Mouse (Mus musculus) T-cell, adult 2 months (primary cell): ENCODE results near the gene Rpa1.
"Not testable (repeated sequence)": the region's sequence is repeated elsewhere in the genome, so short reads cannot be mapped to it uniquely, and the experiment has no call there.

Source experiments
- DNase-seq: peaks from one replicate; pipeline ENCODE4 v3.0.0; 2022; ENCODE audit warnings: low spot score

The Rpa1 gene

DNA sequence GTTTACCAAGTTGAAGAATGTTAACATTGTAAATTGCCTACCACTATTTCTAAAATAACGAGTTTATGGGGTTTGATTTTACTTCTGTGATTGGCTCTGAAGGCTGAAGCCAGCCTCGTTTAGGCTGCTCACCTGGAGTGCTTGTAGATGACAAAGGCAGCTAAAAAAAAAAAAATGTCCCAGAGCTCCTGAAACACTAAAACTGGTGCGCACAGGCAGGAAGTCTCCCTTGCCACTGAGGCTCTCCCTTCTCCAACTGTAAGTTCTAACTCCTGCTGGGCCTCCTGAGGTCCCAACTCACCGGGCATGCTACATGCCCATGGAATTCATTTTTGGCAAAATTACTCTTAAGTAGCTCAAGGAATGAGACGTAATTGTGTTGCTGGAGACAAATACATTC lies 28.9 kb downstream of the Rpa1 start:
- no peak for DNase-seq

- DNase-seq = peak; percentile 81
These were observed 29.5 kb downstream of the Rpa1 start for GRCm38 (mm10) chr11:75318351-75319221.

- DNase-seq = no peak
These were observed 34.3 kb downstream of the Rpa1 start for GRCm38 (mm10) chr11:75313834-75314233.

GRCm38 (mm10) chr11:75311751-75312150 lies 36.4 kb downstream of the Rpa1 start:
- DNase-seq = no peak

GRCm38 (mm10) chr11:75310813-75311212 lies 37.3 kb downstream of the Rpa1 start:
- DNase-seq = no peak

DNA sequence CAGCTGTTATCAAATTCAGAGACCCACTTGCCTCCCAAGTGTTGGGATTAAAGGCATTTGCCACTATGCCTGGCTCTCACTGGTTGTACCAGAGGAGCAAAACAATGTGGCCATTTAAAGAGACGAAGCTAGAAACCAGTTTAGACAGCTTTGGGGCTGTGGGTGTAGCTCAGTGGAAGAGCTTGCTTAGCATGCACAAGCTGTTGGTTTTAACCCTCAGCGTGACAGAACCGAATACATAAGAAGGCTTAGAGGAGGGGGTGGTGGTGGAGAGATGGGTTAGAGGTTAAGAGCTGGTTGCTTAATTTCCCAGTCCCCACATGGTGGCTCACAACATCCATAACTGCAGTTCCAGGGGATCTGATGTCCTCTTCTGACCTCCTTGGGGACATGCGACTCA lies 39.5 kb downstream of the Rpa1 start:
- DNase-seq = no peak

DNA sequence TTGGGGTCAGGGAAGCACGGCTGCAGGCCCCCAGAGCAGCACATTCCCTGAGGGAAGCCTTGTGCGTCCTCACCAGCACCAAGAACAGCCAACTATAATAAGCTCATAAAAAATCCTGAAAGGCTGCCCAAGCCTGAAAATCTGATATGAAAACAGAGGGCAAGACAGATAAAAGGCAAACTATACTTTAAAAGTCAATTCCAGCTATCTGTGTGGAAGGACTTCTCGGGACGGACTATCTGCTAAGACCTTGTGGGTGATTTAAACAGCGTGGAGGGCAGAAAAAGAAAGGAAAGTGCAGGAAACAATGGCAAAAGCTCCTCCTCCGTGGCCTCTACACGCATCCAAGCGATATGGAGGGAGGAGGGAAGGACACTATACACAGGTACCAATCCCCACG lies 43.3 kb downstream of the Rpa1 start:
- DNase-seq = no peak

DNA sequence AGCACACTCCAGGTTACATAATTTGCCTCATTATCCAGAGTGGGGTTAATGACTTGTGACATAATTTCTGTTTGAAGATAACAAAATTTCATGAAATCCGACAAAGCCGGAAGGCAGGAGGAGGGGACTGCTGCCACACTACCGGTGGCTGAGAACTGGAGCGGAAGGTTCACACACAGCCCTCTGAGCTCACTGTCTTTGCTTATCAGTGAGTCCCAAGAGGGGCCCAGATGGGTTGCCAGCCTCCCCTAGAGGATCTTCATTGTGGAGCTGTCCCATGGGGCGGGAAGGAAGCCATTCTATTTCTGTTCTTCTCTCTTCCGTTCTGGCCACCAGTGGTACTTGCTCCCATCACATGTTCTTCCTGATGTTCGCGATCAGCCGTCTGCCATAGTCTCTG lies 47.2 kb downstream of the Rpa1 start:
- DNase-seq = no peak

- DNase-seq = no peak
These were observed 48.3 kb downstream of the Rpa1 start for GRCm38 (mm10) chr11:75299786-75300185.

DNA sequence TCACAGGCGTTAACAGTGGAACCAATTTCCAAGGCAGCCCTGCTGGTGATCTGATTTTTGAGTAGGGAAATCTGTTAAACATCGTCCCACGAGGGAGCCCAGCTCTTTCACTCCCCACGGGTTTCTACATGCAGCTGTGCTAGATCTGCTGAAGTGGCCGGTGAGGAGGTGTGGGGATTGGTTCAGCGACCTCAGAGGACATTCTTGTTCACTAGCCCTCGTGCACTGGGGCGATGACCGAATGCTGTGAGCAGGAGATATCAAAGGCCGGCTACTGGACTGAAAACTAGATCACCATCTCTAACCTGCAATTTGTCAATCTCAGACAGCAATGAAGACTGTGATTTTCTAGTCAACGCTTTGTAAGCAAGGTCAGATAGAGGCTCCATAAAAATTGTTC lies 49.6 kb downstream of the Rpa1 start:
- no peak for DNase-seq

DNA sequence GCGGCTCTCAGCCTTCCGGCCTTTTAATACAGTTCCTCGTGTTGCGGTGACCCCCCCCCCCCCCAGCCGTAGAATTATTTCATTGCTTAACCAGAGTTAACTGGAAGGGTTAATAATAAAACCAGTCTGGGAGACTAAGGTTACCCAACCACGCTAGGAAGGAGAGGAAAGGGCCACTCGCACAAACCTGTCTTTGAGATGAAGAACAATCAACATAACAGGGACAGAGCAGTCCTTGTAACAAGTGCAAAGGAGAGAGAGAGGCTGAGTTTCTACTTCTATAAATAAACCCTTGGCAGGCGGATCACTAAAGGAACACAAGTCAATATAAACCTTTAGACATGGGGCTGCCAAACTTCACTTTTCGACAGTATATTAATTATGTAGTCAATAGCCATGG lies 50.5 kb downstream of the Rpa1 start:
- DNase-seq = no peak

DNA sequence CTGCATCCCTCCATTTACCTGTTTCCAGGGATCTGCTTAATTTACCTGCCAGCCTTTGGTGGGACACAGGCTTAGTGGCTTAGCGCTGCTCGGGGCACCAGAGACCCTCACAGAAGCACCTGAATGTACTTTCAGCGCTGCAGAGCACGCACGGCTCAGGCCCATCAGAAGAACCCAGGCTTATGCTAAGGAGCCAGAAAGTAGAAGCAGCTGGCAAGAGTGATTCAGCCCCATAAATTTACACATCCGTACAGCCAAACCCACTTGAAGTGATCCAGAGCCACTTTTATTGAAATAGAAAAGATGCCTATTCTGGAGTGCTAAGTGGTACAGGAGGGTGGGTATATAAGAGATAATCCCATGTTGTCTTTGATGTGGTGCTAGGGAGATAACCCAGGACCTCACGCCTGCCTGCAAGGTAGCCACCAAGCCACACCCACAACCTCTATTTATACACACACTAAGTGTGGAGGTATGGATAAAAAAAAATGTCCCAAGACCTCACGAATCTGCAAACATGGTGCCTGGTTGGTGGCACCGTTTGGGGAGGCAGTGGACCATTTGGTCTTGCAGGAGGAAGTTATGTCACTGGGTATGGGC lies 51.6 kb downstream of the Rpa1 start:
- DNase-seq = no peak

DNA sequence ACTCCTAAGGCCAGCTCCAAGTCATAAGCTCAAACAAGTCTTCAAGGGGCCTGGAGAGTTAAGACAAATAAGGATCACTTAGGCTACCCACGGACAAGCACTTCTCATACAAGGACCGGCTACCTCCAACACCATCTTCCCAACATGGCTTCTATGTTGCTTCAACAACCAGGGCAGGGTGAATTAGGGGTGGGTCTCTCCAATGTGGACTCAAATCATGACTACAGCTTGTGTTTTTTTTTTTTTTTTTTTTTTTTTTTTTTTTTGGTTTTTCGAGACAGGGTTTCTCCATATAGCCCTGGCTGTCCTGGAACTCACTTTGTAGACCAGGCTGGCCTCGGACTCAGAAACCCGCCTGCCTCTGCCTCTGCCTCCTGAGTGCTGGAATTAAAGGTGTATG lies 52.6 kb downstream of the Rpa1 start:
- DNase-seq = not testable (repeated sequence)

DNA sequence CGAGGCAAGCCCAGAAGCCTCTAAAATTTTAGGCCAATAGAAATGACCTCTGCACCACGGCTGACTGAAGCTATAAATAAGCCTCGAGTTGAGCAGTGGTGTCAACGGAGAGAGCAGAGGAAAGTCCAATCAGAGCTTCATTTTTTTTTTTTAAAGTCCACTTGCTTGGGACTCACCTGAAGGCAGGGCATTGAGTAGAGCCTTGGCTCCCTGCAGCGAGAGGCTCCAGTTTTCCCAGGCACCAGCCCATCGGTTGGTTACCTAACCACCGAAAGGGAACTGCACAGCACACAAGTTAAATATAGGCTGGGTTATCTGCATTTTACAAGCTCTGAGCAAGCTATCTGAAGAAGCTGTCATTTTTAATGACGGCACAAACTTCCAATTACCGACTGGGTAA lies 53.3 kb downstream of the Rpa1 start:
- no peak for DNase-seq

GRCm38 (mm10) chr11:75293852-75294361 lies 54.2 kb downstream of the Rpa1 start:
- no peak for DNase-seq

DNA sequence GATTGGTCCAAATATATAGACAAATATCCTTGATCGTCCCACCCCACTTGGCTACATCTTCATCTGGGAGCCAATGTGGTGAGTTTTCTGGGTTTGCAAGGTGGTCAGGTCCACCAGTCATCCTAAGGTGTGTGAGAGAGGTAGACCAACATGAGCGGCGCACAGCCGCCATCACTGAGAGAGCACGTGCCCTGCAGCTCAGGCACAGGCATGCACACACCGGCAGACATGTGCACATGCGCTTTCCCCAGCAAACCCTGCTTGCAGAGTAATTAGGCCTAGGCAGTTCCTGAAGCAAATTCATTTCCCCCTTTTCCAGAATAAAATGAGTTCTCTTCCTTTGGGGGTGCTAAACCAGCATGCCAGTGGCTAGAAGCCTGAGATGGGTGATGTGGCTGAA lies 55.8 kb downstream of the Rpa1 start:
- no peak for DNase-seq

DNA sequence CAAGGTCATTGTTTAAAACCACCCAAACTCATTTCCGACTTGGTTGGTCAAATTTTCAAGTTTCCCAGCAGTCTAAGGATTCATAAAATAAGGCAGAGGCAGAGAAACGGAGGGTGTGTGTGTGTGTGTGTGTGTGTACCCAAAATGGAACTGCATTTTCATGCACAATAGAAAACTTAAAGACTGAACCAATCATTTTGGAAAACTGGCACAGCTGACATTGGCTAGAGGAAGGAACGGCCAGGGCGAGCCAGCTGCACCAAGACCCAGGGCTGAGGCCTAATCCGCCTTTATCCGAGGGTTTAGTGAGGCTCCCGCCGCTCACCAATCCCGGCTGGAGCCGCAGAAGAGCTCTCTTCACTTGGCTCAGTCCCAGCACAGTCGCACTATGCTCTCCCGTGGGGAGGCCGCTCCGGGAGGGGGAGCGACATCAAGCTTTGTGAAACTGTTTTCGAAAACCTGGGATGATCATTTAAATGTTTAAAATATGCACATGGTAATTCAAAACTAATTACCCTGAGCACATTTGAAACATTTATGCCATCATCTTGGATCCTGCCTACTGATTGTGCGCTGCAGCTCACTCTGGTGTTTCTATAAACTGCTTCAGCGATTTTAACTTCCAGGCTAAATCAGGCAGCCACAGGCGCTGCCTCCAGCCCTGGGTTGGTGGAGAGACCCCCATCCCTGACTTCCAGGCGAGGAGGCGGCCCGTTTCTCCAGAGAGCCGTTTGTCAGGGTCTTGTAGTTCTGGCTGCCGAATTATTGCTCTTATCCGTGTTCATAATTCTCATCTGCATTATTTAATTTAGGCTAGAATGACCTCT lies 56.5 kb downstream of the Rpa1 start:
- no peak for DNase-seq

- DNase-seq = peak; percentile 86
These were observed 57.4 kb downstream of the Rpa1 start for GRCm38 (mm10) chr11:75290566-75291271.

- no peak for DNase-seq
These were observed 59.0 kb downstream of the Rpa1 start for GRCm38 (mm10) chr11:75289120-75289519.

- DNase-seq = no peak
These were observed 59.6 kb downstream of the Rpa1 start for GRCm38 (mm10) chr11:75288517-75288916.

DNA sequence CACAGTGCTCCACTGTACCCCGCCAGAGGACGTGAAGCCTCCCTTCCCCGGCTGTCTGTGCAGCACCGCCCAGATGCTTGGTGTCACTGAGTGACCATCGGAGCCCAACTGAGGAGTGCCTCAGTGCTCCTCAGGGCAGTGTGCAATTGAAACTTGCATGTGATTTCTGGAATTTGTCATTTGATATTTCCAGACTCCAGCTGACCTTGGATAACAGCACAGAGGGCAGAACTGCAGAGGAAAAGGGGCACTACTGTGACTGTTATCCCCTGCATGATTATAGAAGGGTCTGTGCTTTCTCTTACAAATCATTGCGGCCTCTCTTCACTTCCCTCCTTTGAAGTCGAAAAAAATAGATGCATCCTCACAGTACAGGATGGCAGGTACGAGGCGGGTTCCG lies 60.2 kb downstream of the Rpa1 start:
- no peak for DNase-seq

DNA sequence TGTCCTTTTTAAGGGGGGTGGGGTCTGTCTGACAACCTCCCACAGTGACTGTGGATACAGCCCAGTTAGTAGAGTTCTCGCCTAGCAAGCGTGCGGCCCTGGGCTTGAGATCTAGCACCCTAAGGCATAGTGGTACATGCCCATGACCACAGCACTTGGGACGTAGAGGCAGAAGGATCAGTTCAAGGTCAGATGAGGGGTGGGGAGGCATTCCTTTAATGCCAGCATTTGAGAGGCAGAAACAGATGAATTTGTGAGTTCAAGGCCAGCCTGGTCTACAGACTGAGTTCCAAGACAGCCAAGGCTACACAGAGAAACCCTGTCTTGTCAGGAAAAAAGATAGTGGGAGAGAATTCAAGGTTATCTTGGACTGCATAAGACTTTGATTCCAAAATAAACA lies 61.3 kb downstream of the Rpa1 start:
- no peak for DNase-seq
